In genomic region chr8:122617947-122618546, GRCm38 (mm10) we compare ENCODE assay signal across 8 mouse cellular contexts. TPM values are rescaled to one million over a fixed set of nuclear protein-coding genes. Genes with fewer than 3 reads are reported as not detected.
A peak's percentile ranks its signal among the peaks of the same experiment; 100 is the strongest.
DNase-seq lines count a peak whose midpoint lies in the region; ATAC-seq and TF ChIP-seq lines count a peak whose summit lies in the region.

No protein-coding gene starts in this region.

- H3K27me3 ChIP-seq in ES-Bruce4 (ENCODE audit: control insufficient read depth, insufficient read depth, low read length, poor library complexity, severe bottlenecking): no peaks in the 10 kb centered on the region
- no peaks in the 10 kb centered on the region for H3K27me3 ChIP-seq in lung, postnatal 0 days (replicated peaks; ENCODE audit: insufficient read depth, low read length)

- no peak for TF ChIP-seq EP300 in ES-Bruce4 (IDR thresholded peaks at IDR 0.05; ENCODE audit: insufficient read depth, low read depth, low read length)
- TF ChIP-seq EP300 in lung, postnatal 0 days (IDR thresholded peaks at IDR 0.05): no peak

- peak; percentile 30 for DNase-seq in brain, embryonic 18.5 days (ENCODE audit: low read depth, low spot score)
- DNase-seq in heart, postnatal 36 days: peak; percentile 87 to 91
- DNase-seq in layer of hippocampus, adult 9-11 months: peak; percentile 38
- DNase-seq in lung, postnatal 0 days (ENCODE audit: low spot score): peak; percentile 86
- DNase-seq in ovary, postnatal 36 days (ENCODE audit: low spot score): peak; percentile 80
- DNase-seq in thymus, postnatal 36 days: peak; percentile 75 to 83

- H3K4me2 ChIP-seq in lung, postnatal 0 days (replicated peaks; ENCODE audit: low read depth, low read length): no peak overlapping the region

- TF ChIP-seq CTCF in ES-Bruce4 (IDR thresholded peaks at IDR 0.05; ENCODE audit: low read depth, low read length): peak; percentile 57
- peak; percentile 80 for TF ChIP-seq CTCF in lung, postnatal 0 days (IDR thresholded peaks at IDR 0.05)

- 24% methylated on average over 5 of the region's 7 CpGs for WGBS in lung, postnatal 0 days

- H3K9ac ChIP-seq in ES-Bruce4 (ENCODE audit: low read depth, poor library complexity, severe bottlenecking): no peak overlapping the region
- no peak overlapping the region for H3K9ac ChIP-seq in lung, postnatal 0 days (replicated peaks; ENCODE audit: low read depth)

- ATAC-seq in erythroid progenitor cell, adult 5-6 weeks (replicated peaks; ENCODE audit: low FRiP score, poor library complexity, severe bottlenecking): peak; percentile 53
- ATAC-seq in lung, postnatal 0 days: peak; percentile 54

- no peak for TF ChIP-seq POLR2A in ES-Bruce4 (IDR thresholded peaks at IDR 0.05; ENCODE audit: insufficient read depth, low read length)

- intact Hi-C loops in heart, postnatal 36 days (cut with DNase I): loop anchor here (1.0 to 2.0 kb wide), 3 partner anchors 61 to 212 kb away; no protein-coding TSS in a partner anchor

- no peaks in the 10 kb centered on the region for H3K36me3 ChIP-seq in ES-Bruce4 (ENCODE audit: control insufficient read depth, insufficient read depth, low read length, poor library complexity, severe bottlenecking)
- 0 out of 2 replicates have a peak, but pooled peaks cover 5% of the 10 kb centered on the region for H3K36me3 ChIP-seq in lung, postnatal 0 days (ENCODE audit: insufficient read depth, low read length)

- H3K4me3 ChIP-seq in ES-Bruce4 (ENCODE audit: low read depth, low read length): no peak overlapping the region
- H3K4me3 ChIP-seq in lung, postnatal 0 days (ENCODE audit: low read depth, low read length): no peak overlapping the region

- H3K9me3 ChIP-seq in ES-Bruce4 (replicated peaks; ENCODE audit: control insufficient read depth, insufficient read depth, low read length, poor library complexity, severe bottlenecking): no peaks in the 10 kb centered on the region
- H3K9me3 ChIP-seq in lung, postnatal 0 days (ENCODE audit: low read length): no peaks in the 10 kb centered on the region

- no peak overlapping the region for H3K27ac ChIP-seq in ES-Bruce4 (ENCODE audit: insufficient read depth, low read length)
- no peak overlapping the region for H3K27ac ChIP-seq in lung, postnatal 0 days (ENCODE audit: low read length)

- no peaks in the 10 kb centered on the region for H3K4me1 ChIP-seq in ES-Bruce4 (ENCODE audit: control insufficient read depth, insufficient read depth, low read length)
- no peaks in the 10 kb centered on the region for H3K4me1 ChIP-seq in lung, postnatal 0 days (ENCODE audit: insufficient read depth, low read depth, low read length)

RNA-seq across cellular contexts. Expression of gene Pabpn1l, which starts 4.5 kb away (rescaled TPM):
- not detected in 2 replicates for polyA plus RNA-seq in ES-Bruce4 (2011; ENCODE audit: insufficient read depth, insufficient read length, low read depth, missing spikeins)
- not detected in 2 replicates for total RNA-seq in erythroid progenitor cell, adult 5-6 weeks (2015; ENCODE audit: low replicate concordance)
- not detected in 2 replicates for total RNA-seq in erythroid progenitor cell, adult 5-6 weeks (2017; ENCODE audit: low replicate concordance)
- total RNA-seq in heart, postnatal 36 days (2021): not detected
- polyA plus RNA-seq in lung, postnatal 0 days (2015; fragmentation: Nextera tagmentation; extraction: Ambion mirVana): 0.12 TPM in 1 of 2 replicates, not detected in the other

RNA-seq across cellular contexts. Expression of gene Trappc2l, which starts 6.6 kb away (rescaled TPM):
- polyA plus RNA-seq in ES-Bruce4 (2011; ENCODE audit: insufficient read depth, insufficient read length, low read depth, missing spikeins): 19.3 and 30.5 TPM in 2 replicates
- total RNA-seq in erythroid progenitor cell, adult 5-6 weeks (2015; ENCODE audit: low replicate concordance): 18.0 and 43.2 TPM in 2 replicates
- total RNA-seq in erythroid progenitor cell, adult 5-6 weeks (2017; ENCODE audit: low replicate concordance): 1.8 and 5.9 TPM in 2 replicates
- 10 to 100 TPM; 65.8 to 67.9 TPM for total RNA-seq in heart, postnatal 36 days (2021)
- polyA plus RNA-seq in lung, postnatal 0 days (2015; fragmentation: Nextera tagmentation; extraction: Ambion mirVana): 66.8 and 70.0 TPM in 2 replicates

RNA-seq across cellular contexts. Expression of gene Galns, which starts 6.8 kb away (rescaled TPM):
- polyA plus RNA-seq in ES-Bruce4 (2011; ENCODE audit: insufficient read depth, insufficient read length, low read depth, missing spikeins): 11.9 and 12.8 TPM in 2 replicates
- 4.6 and 24.5 TPM in 2 replicates for total RNA-seq in erythroid progenitor cell, adult 5-6 weeks (2015; ENCODE audit: low replicate concordance)
- 4.2 and 5.0 TPM in 2 replicates for total RNA-seq in erythroid progenitor cell, adult 5-6 weeks (2017; ENCODE audit: low replicate concordance)
- 1 to 10 TPM; 3.1 to 3.5 TPM for total RNA-seq in heart, postnatal 36 days (2021)
- 14.3 and 14.5 TPM in 2 replicates for polyA plus RNA-seq in lung, postnatal 0 days (2015; fragmentation: Nextera tagmentation; extraction: Ambion mirVana)

RNA-seq across cellular contexts. Expression of gene Aprt, which starts 41.3 kb away (rescaled TPM):
- 325 and 344 TPM in 2 replicates for polyA plus RNA-seq in ES-Bruce4 (2011; ENCODE audit: insufficient read depth, insufficient read length, low read depth, missing spikeins)
- 39.4 and 53.7 TPM in 2 replicates for total RNA-seq in erythroid progenitor cell, adult 5-6 weeks (2015; ENCODE audit: low replicate concordance)
- total RNA-seq in erythroid progenitor cell, adult 5-6 weeks (2017; ENCODE audit: low replicate concordance): 12.3 and 15.5 TPM in 2 replicates
- total RNA-seq in heart, postnatal 36 days (2021): 10 to 100 TPM; 29.8 to 38.9 TPM
- 203 and 206 TPM in 2 replicates for polyA plus RNA-seq in lung, postnatal 0 days (2015; fragmentation: Nextera tagmentation; extraction: Ambion mirVana)

RNA-seq across cellular contexts. Expression of gene Cdt1, which starts 50.2 kb away (rescaled TPM):
- polyA plus RNA-seq in ES-Bruce4 (2011; ENCODE audit: insufficient read depth, insufficient read length, low read depth, missing spikeins): 63.7 and 68.6 TPM in 2 replicates
- 55.5 and 65.8 TPM in 2 replicates for total RNA-seq in erythroid progenitor cell, adult 5-6 weeks (2015; ENCODE audit: low replicate concordance)
- 33.0 and 77.8 TPM in 2 replicates for total RNA-seq in erythroid progenitor cell, adult 5-6 weeks (2017; ENCODE audit: low replicate concordance)
- total RNA-seq in heart, postnatal 36 days (2021): 1 to 10 TPM; 2.4 to 2.5 TPM
- 7.4 and 7.7 TPM in 2 replicates for polyA plus RNA-seq in lung, postnatal 0 days (2015; fragmentation: Nextera tagmentation; extraction: Ambion mirVana)

Comparison
In these comparisons a context has a peak if more than half of its experiments do, and no peak if none do; other contexts are left out.
1. DNase-seq: peak in every context shown above with its lines; median percentile 89 in heart, postnatal 36 days; 86 in lung, postnatal 0 days; 80 in ovary, postnatal 36 days; 79 in thymus, postnatal 36 days; 38 in layer of hippocampus, adult 9-11 months; 30 in brain, embryonic 18.5 days.